Mouse (Mus musculus): Measurements from ENCODE around the gene Inava. TPM values are rescaled to one million over a fixed set of nuclear protein-coding genes. Genes with fewer than 3 reads are reported as not detected.

The Inava gene
- polyA plus RNA-seq, 2 experiments, result 0.16 to 0.36 TPM

DNA sequence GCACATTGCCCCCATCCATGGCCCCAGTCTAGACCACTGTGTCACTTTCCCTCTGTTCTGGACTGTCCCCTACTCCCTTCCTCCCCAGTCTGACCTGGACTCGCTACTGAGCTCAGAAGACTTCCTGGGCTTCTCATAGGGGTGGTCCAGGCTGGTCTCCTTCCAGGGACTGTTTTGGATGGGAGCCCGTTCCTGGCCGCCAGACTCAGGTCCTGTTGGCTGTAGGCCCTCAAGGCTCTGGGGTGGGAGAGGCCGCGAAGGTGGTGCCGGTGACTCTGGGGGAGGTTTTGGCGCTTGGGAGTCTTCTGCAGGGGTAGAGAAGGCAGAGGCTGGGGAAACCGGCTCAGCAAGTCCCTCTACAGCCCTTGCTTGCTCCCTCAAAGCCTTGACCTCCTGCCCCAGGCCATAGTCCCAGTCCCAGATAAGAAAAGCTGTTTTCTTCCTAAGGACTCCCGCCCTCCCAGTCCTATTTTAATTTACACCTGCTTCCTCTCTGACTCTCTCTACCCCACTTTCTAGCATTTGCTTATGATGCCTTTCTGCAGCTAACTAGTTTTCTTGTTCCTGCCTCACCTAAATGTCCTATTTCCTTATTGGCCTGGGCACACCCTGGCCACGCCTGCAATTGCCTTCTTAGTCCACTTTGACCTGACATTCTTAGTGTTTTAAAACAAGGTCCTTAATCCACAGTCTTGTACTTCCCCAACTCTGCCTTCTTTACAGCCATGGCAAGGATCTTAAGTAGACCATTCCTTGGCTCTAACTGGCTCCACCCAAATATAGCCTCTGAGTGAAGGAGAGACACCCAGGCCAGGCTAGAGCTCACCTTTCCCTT is 13.8 kb downstream of the Inava start:
- ATAC-seq (ENCODE audit: insufficient read depth), result no peak
- 64% methylated on average over 10 of the region's 10 CpGs for WGBS (ENCODE audit: insufficient replicate concordance)
- Histone ChIP-seq H3K9ac (replicated peaks) (no peak overlapping the region), H3K27me3 (ENCODE audit: control insufficient read depth, insufficient read depth, low read length) (no peaks in the 10 kb centered on the region), H3K27ac (no peak overlapping the region), H3K4me3 (ENCODE audit: insufficient read depth in 1 of 2, low read depth in 2 of 2, low read length in 2 of 2) (no peak overlapping the region), H3K4me1 (replicated peaks; ENCODE audit: control insufficient read depth in 2 of 2, insufficient read depth in 2 of 2, low read length in 1 of 2) (no peaks in the 10 kb centered on the region), H3K36me3 (replicated peaks; ENCODE audit: control insufficient read depth, insufficient read depth, low read depth) (no peaks in the 10 kb centered on the region), H3K4me2 (ENCODE audit: low read depth) (no peak overlapping the region), H3K9me3 (ENCODE audit: control insufficient read depth, low read length) (no peaks in the 10 kb centered on the region)
- DNase-seq (ENCODE audit: low read depth in 3 of 3, low spot score in 3 of 3), result no peak
- TF ChIP-seq CTCF (IDR thresholded peaks at IDR 0.05; ENCODE audit: low read depth) (no peak), EP300 (IDR thresholded peaks at IDR 0.05; ENCODE audit: low read depth) (no peak)

- Histone ChIP-seq H3K4me2 (ENCODE audit: low read depth) (no peak overlapping the region), H3K36me3 (replicated peaks; ENCODE audit: control insufficient read depth, insufficient read depth, low read depth) (no peaks in the 10 kb centered on the region), H3K9me3 (ENCODE audit: control insufficient read depth, low read length) (no peaks in the 10 kb centered on the region), H3K4me1 (replicated peaks; ENCODE audit: control insufficient read depth in 2 of 2, insufficient read depth in 2 of 2, low read length in 1 of 2) (no peaks in the 10 kb centered on the region), H3K9ac (replicated peaks) (no peak overlapping the region), H3K27me3 (ENCODE audit: control insufficient read depth, insufficient read depth, low read length) (no peaks in the 10 kb centered on the region), H3K4me3 (ENCODE audit: insufficient read depth in 1 of 2, low read depth in 2 of 2, low read length in 2 of 2) (no peak overlapping the region), H3K27ac (no peak overlapping the region)
- DNase-seq (ENCODE audit: low read depth in 3 of 3, low spot score in 3 of 3) (no peak), ATAC-seq (ENCODE audit: insufficient read depth) (no peak)
- TF ChIP-seq EP300 (IDR thresholded peaks at IDR 0.05; ENCODE audit: low read depth) (no peak), CTCF (IDR thresholded peaks at IDR 0.05; ENCODE audit: low read depth) (no peak)
- 70% methylated on average over 15 of the region's 15 CpGs for WGBS (ENCODE audit: insufficient replicate concordance)
Measured at GRCm38 (mm10) chr1:136214304-136214703, 19.8 kb downstream of the Inava start.

- Histone ChIP-seq H3K4me3 (ENCODE audit: insufficient read depth in 1 of 2, low read depth in 2 of 2, low read length in 2 of 2) (no peak within 1 kb of the TSS), H3K27ac (no peak within 1 kb of the TSS), H3K9ac (replicated peaks) (no peak within 1 kb of the TSS), H3K4me2 (ENCODE audit: low read depth) (no peak within 1 kb of the TSS), H3K27me3 (ENCODE audit: control insufficient read depth, insufficient read depth, low read length) (no peaks in the 10 kb centered on the region), H3K9me3 (ENCODE audit: control insufficient read depth, low read length) (no peaks in the 10 kb centered on the region), H3K36me3 (replicated peaks; ENCODE audit: control insufficient read depth, insufficient read depth, low read depth) (no peaks in the 10 kb centered on the region), H3K4me1 (replicated peaks; ENCODE audit: control insufficient read depth in 2 of 2, insufficient read depth in 2 of 2, low read length in 1 of 2) (no peaks in the 10 kb centered on the region)
- no peak for DNase-seq (ENCODE audit: low read depth in 3 of 3, low spot score in 3 of 3)
- ATAC-seq (ENCODE audit: insufficient read depth), result no peak
- TF ChIP-seq CTCF (IDR thresholded peaks at IDR 0.05; ENCODE audit: low read depth) (peak; percentile 77), EP300 (IDR thresholded peaks at IDR 0.05; ENCODE audit: low read depth) (no peak)
- 20% methylated on average over 3 of the region's 3 CpGs for WGBS (ENCODE audit: insufficient replicate concordance)
Measured at GRCm38 (mm10) chr1:136212803-136213202, 21.3 kb downstream of the Inava start, which contains the start of gene Mroh3. Mroh3 (minus strand) TSS chr1:136212828.

- no peak overlapping the region for H3K4me2 ChIP-seq (ENCODE audit: low read depth)
- ATAC-seq (ENCODE audit: insufficient read depth), result no peak
- 67% methylated on average over 5 of the region's 5 CpGs for WGBS (ENCODE audit: insufficient replicate concordance)
- H3K27me3 ChIP-seq (ENCODE audit: control insufficient read depth, insufficient read depth, low read length), result no peaks in the 10 kb centered on the region
- H3K4me1 ChIP-seq (replicated peaks; ENCODE audit: control insufficient read depth in 2 of 2, insufficient read depth in 2 of 2, low read length in 1 of 2), result peaks cover 0 to 2% of the 10 kb centered on the region in 2 experiments; a peak in 2 of 4 replicates
- H3K36me3 ChIP-seq (replicated peaks; ENCODE audit: control insufficient read depth, insufficient read depth, low read depth), result no peaks in the 10 kb centered on the region
- no peaks in the 10 kb centered on the region for H3K9me3 ChIP-seq (ENCODE audit: control insufficient read depth, low read length)
- no peak for DNase-seq (ENCODE audit: low read depth in 3 of 3, low spot score in 3 of 3)
- H3K27ac ChIP-seq, result no peak overlapping the region
- TF ChIP-seq EP300 (IDR thresholded peaks at IDR 0.05; ENCODE audit: low read depth), result no peak
- no peak for TF ChIP-seq CTCF (IDR thresholded peaks at IDR 0.05; ENCODE audit: low read depth)
- no peak overlapping the region for H3K4me3 ChIP-seq (ENCODE audit: insufficient read depth in 1 of 2, low read depth in 2 of 2, low read length in 2 of 2)
- H3K9ac ChIP-seq (replicated peaks), result no peak overlapping the region
Measured at GRCm38 (mm10) chr1:136190033-136190432, 44.0 kb downstream of the Inava start.

DNA sequence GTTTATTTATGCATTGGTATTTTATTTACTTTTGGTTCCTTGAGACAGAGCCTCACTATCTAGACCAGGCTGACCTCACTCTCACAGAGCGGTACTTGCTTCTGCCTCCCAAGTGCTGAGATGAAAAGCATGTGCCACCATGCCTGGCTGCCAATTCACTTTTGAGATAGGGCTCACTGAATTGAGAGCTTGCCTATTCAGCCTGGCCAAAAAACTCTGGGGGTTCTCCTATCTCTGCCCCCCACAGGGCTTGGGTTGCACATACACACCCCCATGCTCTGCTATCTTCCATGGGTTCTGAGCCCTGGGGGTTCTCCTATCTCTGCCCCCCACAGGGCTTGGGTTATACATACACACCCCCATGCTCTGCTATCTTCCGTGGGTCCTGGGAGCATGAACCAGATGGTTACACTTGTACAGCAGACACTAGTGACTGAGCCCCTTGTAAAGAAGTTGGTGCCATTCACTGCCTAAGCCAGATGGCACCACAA is 54.5 kb downstream of the Inava start:
- ATAC-seq (ENCODE audit: insufficient read depth) (peak; percentile 88), DNase-seq (ENCODE audit: low read depth in 3 of 3, low spot score in 3 of 3) (peak; percentile 41 to 62 (median 58))
- no peak overlapping the region for H3K4me2 ChIP-seq (ENCODE audit: low read depth)
- no peak overlapping the region for H3K9ac ChIP-seq (replicated peaks)
- no peaks in the 10 kb centered on the region for H3K9me3 ChIP-seq (ENCODE audit: control insufficient read depth, low read length)
- no peak overlapping the region for H3K4me3 ChIP-seq (ENCODE audit: insufficient read depth in 1 of 2, low read depth in 2 of 2, low read length in 2 of 2)
- no peaks in the 10 kb centered on the region for H3K27me3 ChIP-seq (ENCODE audit: control insufficient read depth, insufficient read depth, low read length)
- H3K27ac ChIP-seq, result peak overlapping the region; percentile 59
- 9% methylated on average over 2 of the region's 2 CpGs for WGBS (ENCODE audit: insufficient replicate concordance)
- TF ChIP-seq CTCF (IDR thresholded peaks at IDR 0.05; ENCODE audit: low read depth) (no peak), EP300 (IDR thresholded peaks at IDR 0.05; ENCODE audit: low read depth) (peak; percentile 85)
- H3K4me1 ChIP-seq (replicated peaks; ENCODE audit: control insufficient read depth in 2 of 2, insufficient read depth in 2 of 2, low read length in 1 of 2), result peaks cover 42 to 58% of the 10 kb centered on the region in 2 experiments
- H3K36me3 ChIP-seq (replicated peaks; ENCODE audit: control insufficient read depth, insufficient read depth, low read depth), result no peaks in the 10 kb centered on the region
